Mouse (Mus musculus): ENCODE measurements around the gene Rala. TPM values are rescaled to one million over a fixed set of nuclear protein-coding genes. Genes with fewer than 3 reads are reported as not detected.

Gene Rala
- polyA plus RNA-seq (2012; fragmentation: generic; extraction: Trizol) = 10 to 100 TPM; 11.5 to 26.4 TPM

GRCm38 (mm10) chr13:17944078-17944917, at the start of gene Rala:
Rala (minus strand) TSS chr13:17944239.

GRCm38 (mm10) chr13:17992697-17993514, 48.9 kb upstream of the Rala start, which contains the start of gene Yae1d1:
Yae1d1 (minus strand) TSS chr13:17993349.

Other genes with a start within 250 kb of the Rala start
- 10 to 100 TPM in 1 of 2 experiments, 1 to 10 TPM in 1; 4.3 to 11.3 TPM for gene Mplkip, start 249.0 kb downstream of the Rala start, polyA plus RNA-seq (2012; fragmentation: generic; extraction: Trizol)
- 1 to 10 TPM in 1 of 2 experiments, under 1 TPM in 1; 0.18 to 2.9 TPM for gene Sugct, start 248.7 kb downstream of the Rala start, polyA plus RNA-seq (2012; fragmentation: generic; extraction: Trizol)
- 10 to 100 TPM in 1 of 2 experiments, 1 to 10 TPM in 1; 1.3 to 12.0 TPM for gene Cdk13, start 139.1 kb downstream of the Rala start, polyA plus RNA-seq (2012; fragmentation: generic; extraction: Trizol)
- 1 to 10 TPM in 1 of 2 experiments, under 1 TPM in 1; 0.95 to 6.2 TPM for gene Yae1d1, start 49.1 kb upstream of the Rala start, polyA plus RNA-seq (2012; fragmentation: generic; extraction: Trizol)

All from C3H10T1/2 (cell line).